Mouse (Mus musculus) spleen, adult 2 months (tissue): ENCODE measurements at regions not wholly inside any gene's neighbourhood (a gene's known extent, or its start where the extent isn't known, plus 50 kb on each side); places are given as distances from the start of the nearest gene placed in this dataset.

Source experiments
- DNase-seq, 2 experiments: peaks; one replicate each; pipeline versions ENCODE4 v3.0.0 to v3.0.0-alpha.2; 2012 to 2021; ENCODE audit warnings: low spot score in 2 of 2, low read depth in 1 of 2
- H3K27ac ChIP-seq: fragments of 200-500 bp; 2 replicates; pipeline ENCODE4 v1.5.1; 2012; ENCODE audit warnings: low read length, inconsistent platforms; ENCODE audit not compliant: insufficient read depth
- H3K27me3 ChIP-seq: fragments of 200-500 bp; 2 replicates; pipeline ENCODE4 v1.6.1; 2012; ENCODE audit warnings: mild to moderate bottlenecking, moderate library complexity, low read length, inconsistent platforms; ENCODE audit not compliant: control insufficient read depth, insufficient read depth
- H3K36me3 ChIP-seq: fragments of 200-500 bp; 2 replicates; pipeline ENCODE4 v1.6.1; 2012; ENCODE audit warnings: mild to moderate bottlenecking, low read length, inconsistent platforms; ENCODE audit not compliant: control insufficient read depth, insufficient read depth
- H3K4me1 ChIP-seq: fragments of 200-500 bp; 2 replicates; pipeline ENCODE4 v1.6.1; 2011; ENCODE audit warnings: inconsistent platforms; ENCODE audit not compliant: control insufficient read depth, insufficient read depth, insufficient read length
- H3K4me3 ChIP-seq: fragments of 200-500 bp; 2 replicates; pipeline ENCODE4 v1.5.1; 2011; ENCODE audit warnings: mild to moderate bottlenecking, inconsistent platforms; ENCODE audit not compliant: insufficient read depth, insufficient read length; ENCODE audit errors: extremely low read depth
- CTCF ChIP-seq: fragments of 200-500 bp; IDR thresholded peaks from 2 replicates; pipeline ENCODE4 v1.5.1; 2011; ENCODE audit warnings: mild to moderate bottlenecking, inconsistent platforms; ENCODE audit not compliant: insufficient read depth, insufficient read length, insufficient replicate concordance; ENCODE audit errors: extremely low read depth
- POLR2A ChIP-seq: fragments of 200-500 bp; IDR thresholded peaks from 2 replicates; pipeline ENCODE4 v1.6.1; 2011; ENCODE audit warnings: low read depth, low read length, inconsistent platforms
- WGBS: fragments of 180-500 bp; shearing (Covaris S2); methylation state at CpG from one replicate; pipeline ENCODE4 v1.1.7; 2018; 5-methylcytosine and 5-hydroxymethylcytosine counted together

- H3K27me3 ChIP-seq, result no peaks in the 10 kb centered on the region
- 85% methylated on average over 8 of the region's 8 CpGs for WGBS
Observed at GRCm38 (mm10) chr14:68973636-68974101, 320.4 kb downstream of the Synb start.

GRCm38 (mm10) chr14:68966758-68967157, 327.3 kb downstream of the Synb start:
- DNase-seq, result peak; percentile 33 to 69
- 0% methylated on average over 1 of the region's 1 CpGs for WGBS
- no peak overlapping the region for H3K4me3 ChIP-seq
- no peak overlapping the region for H3K27ac ChIP-seq
- TF ChIP-seq CTCF (peak; percentile 73; the same call in 1 of the 2 replicates), POLR2A (no peak)
- no peaks in the 10 kb centered on the region for H3K36me3 ChIP-seq
- H3K4me1 ChIP-seq, result no peaks in the 10 kb centered on the region; the same call in none of the 2 replicates
- H3K27me3 ChIP-seq, result no peaks in the 10 kb centered on the region

More at GRCm38 (mm10) chr14:68973636-68974101, 320.4 kb downstream of the Synb start:
- Histone ChIP-seq H3K36me3 (no peaks in the 10 kb centered on the region), H3K4me1 (no peaks in the 10 kb centered on the region), H3K27ac (no peak overlapping the region), H3K4me3 (no peak overlapping the region)
- no peak for DNase-seq
- no peak for TF ChIP-seq POLR2A
- no peak for TF ChIP-seq CTCF

GRCm38 (mm10) chr14:68954577-68955460, 339.3 kb downstream of the Synb start:
- H3K4me3 ChIP-seq, result no peak overlapping the region
- TF ChIP-seq CTCF, result no peak
- TF ChIP-seq POLR2A, result no peak
- H3K4me1 ChIP-seq, result no peaks in the 10 kb centered on the region
- no peak for DNase-seq
- H3K27me3 ChIP-seq, result no peaks in the 10 kb centered on the region
- no peaks in the 10 kb centered on the region for H3K36me3 ChIP-seq
- H3K27ac ChIP-seq, result no peak overlapping the region
- 89% methylated on average over 9 of the region's 9 CpGs for WGBS

GRCm38 (mm10) chr14:68945906-68946305, 348.2 kb downstream of the Synb start:
- H3K36me3 ChIP-seq, result no peaks in the 10 kb centered on the region
- H3K27ac ChIP-seq, result no peak overlapping the region
- DNase-seq, result no peak
- H3K27me3 ChIP-seq, result no peaks in the 10 kb centered on the region
- WGBS, result 65% methylated on average over 3 of the region's 3 CpGs
- TF ChIP-seq CTCF (no peak), POLR2A (no peak)
- no peak overlapping the region for H3K4me3 ChIP-seq
- H3K4me1 ChIP-seq, result peaks cover 19% of the 10 kb centered on the region; the same call in 1 of the 2 replicates

- H3K27ac ChIP-seq, result no peak overlapping the region
- no peak for DNase-seq
- H3K4me1 ChIP-seq, result peaks cover 19% of the 10 kb centered on the region; the same call in 1 of the 2 replicates
- TF ChIP-seq POLR2A, result no peak
- TF ChIP-seq CTCF, result no peak
- no peaks in the 10 kb centered on the region for H3K36me3 ChIP-seq
- H3K4me3 ChIP-seq, result no peak overlapping the region
- H3K27me3 ChIP-seq, result no peaks in the 10 kb centered on the region
- WGBS, result 76% methylated on average over 4 of the region's 4 CpGs
Observed at GRCm38 (mm10) chr14:68945434-68945833, 348.7 kb downstream of the Synb start.

GRCm38 (mm10) chr14:68941759-68942158, 352.3 kb downstream of the Synb start:
- H3K27ac ChIP-seq, result no peak overlapping the region
- H3K27me3 ChIP-seq, result no peaks in the 10 kb centered on the region
- H3K4me1 ChIP-seq, result peaks cover 21% of the 10 kb centered on the region; the same call in 1 of the 2 replicates
- TF ChIP-seq POLR2A (no peak), CTCF (no peak)
- DNase-seq, result no peak
- WGBS, result 79% methylated on average over 2 of the region's 2 CpGs
- no peak overlapping the region for H3K4me3 ChIP-seq
- no peaks in the 10 kb centered on the region for H3K36me3 ChIP-seq

GRCm38 (mm10) chr14:68941132-68941690, 352.9 kb downstream of the Synb start:
- WGBS, result 40% methylated on average over 7 of the region's 7 CpGs
- no peak for DNase-seq
- Histone ChIP-seq H3K36me3 (no peaks in the 10 kb centered on the region), H3K4me1 (peaks cover 21% of the 10 kb centered on the region; the same call in 1 of the 2 replicates), H3K4me3 (no peak overlapping the region), H3K27me3 (no peaks in the 10 kb centered on the region), H3K27ac (0 out of 2 replicates have a peak overlapping the region, but pooled peaks have one; percentile 49)
- no peak for TF ChIP-seq POLR2A
- TF ChIP-seq CTCF, result no peak
